Mouse (Mus musculus) testis, adult 2 months (tissue): Measurements from ENCODE around the gene Man2b2.
A peak's percentile ranks its signal among the peaks of the same experiment; 100 is the strongest.

ENCODE experiments used
- CTCF ChIP-seq: fragments of 200-500 bp; IDR thresholded peaks from 2 replicates; pipeline ENCODE4 v1.5.1; 2012; ENCODE audit warnings: low read depth, mild to moderate bottlenecking, inconsistent platforms, low read length, moderate library complexity; ENCODE audit not compliant: control insufficient read depth, insufficient read depth, insufficient replicate concordance
- POLR2A ChIP-seq: fragments of 200-500 bp; IDR thresholded peaks from 2 replicates; pipeline ENCODE4 v1.6.1; 2012; ENCODE audit warnings: low read depth, mild to moderate bottlenecking, inconsistent platforms, low read length, moderate library complexity; ENCODE audit not compliant: control insufficient read depth

GRCm38 (mm10) chr5:36820142-36820541, 10.3 kb downstream of the Man2b2 start:
- no peak for TF ChIP-seq POLR2A
- peak; percentile 87 for TF ChIP-seq CTCF
